Mouse (Mus musculus) forebrain, embryonic 11.5 days (tissue): ENCODE measurements around the gene Dpt. TPM values are rescaled to one million over a fixed set of nuclear protein-coding genes. Genes with fewer than 3 reads are reported as not detected.

Experiments used
- ATAC-seq: fragments of 200-750 bp; cut with Nextera tagmentation; replicated peaks from 2 replicates; pipeline ENCODE4 v1.8.0; 2017; ENCODE audit warnings: moderate TSS enrichment; ENCODE audit not compliant: low FRiP score
- DNase-seq: peaks from one replicate; pipeline ENCODE4 v3.0.0-alpha.2; 2017; ENCODE audit warnings: low spot score
- H3K27ac ChIP-seq: fragments of 300-500 bp; sonication (generic); 2 replicates; pipeline ENCODE4 v1.5.1; 2014; ENCODE audit warnings: low read depth, low read length
- H3K27me3 ChIP-seq: fragments of 300-500 bp; sonication (generic); 2 replicates; pipeline ENCODE4 v1.6.1; 2014; ENCODE audit warnings: mild to moderate bottlenecking, low read length, mixed read lengths; ENCODE audit not compliant: control insufficient read depth, insufficient read depth
- H3K36me3 ChIP-seq: fragments of 300-500 bp; sonication (generic); 2 replicates; pipeline ENCODE4 v1.6.1; 2014; ENCODE audit warnings: mild to moderate bottlenecking, low read length, moderate library complexity, mixed read lengths; ENCODE audit not compliant: control insufficient read depth, insufficient read depth
- H3K4me1 ChIP-seq: fragments of 300-500 bp; sonication (generic); replicated peaks from 2 replicates; pipeline ENCODE4 v1.6.1; 2014; ENCODE audit warnings: low read length, mixed read lengths; ENCODE audit not compliant: control insufficient read depth, insufficient read depth
- H3K4me2 ChIP-seq: fragments of 300-500 bp; sonication (generic); 2 replicates; pipeline ENCODE4 v1.6.1; 2014; ENCODE audit warnings: low read depth, mild to moderate bottlenecking, low read length, moderate library complexity, mixed read lengths; ENCODE audit not compliant: severe bottlenecking
- H3K4me3 ChIP-seq: fragments of 300-500 bp; sonication (generic); 2 replicates; pipeline ENCODE4 v1.5.1; 2014; ENCODE audit warnings: low read depth, low read length
- H3K9ac ChIP-seq: fragments of 300-500 bp; sonication (generic); 2 replicates; pipeline ENCODE4 v1.6.1; 2014; ENCODE audit warnings: low read length
- H3K9me3 ChIP-seq: fragments of 300-500 bp; sonication (generic); 2 replicates; pipeline ENCODE4 v1.6.1; 2016; ENCODE audit warnings: low read length, mixed read lengths; ENCODE audit not compliant: control insufficient read depth
- WGBS: fragments of 180-500 bp; shearing (Covaris S2); extraction: QIAGEN DNeasy Blood & Tissue Kit; methylation state at CpG from one replicate; pipeline ENCODE4 v1.1.7; 2014; 5-methylcytosine and 5-hydroxymethylcytosine counted together
- polyA plus RNA-seq: library from polyadenylated mRNA; unstranded; fragments of >200 nt; fragmentation: Nextera tagmentation; extraction: Ambion mirVana; gene quantifications from 2 replicates; pipeline ENCODE4 v1.2.1, GENCODE M21; 2014

The Dpt gene
- polyA plus RNA-seq, 1 experiment from 2014 or later = 0.15 TPM

DNA sequence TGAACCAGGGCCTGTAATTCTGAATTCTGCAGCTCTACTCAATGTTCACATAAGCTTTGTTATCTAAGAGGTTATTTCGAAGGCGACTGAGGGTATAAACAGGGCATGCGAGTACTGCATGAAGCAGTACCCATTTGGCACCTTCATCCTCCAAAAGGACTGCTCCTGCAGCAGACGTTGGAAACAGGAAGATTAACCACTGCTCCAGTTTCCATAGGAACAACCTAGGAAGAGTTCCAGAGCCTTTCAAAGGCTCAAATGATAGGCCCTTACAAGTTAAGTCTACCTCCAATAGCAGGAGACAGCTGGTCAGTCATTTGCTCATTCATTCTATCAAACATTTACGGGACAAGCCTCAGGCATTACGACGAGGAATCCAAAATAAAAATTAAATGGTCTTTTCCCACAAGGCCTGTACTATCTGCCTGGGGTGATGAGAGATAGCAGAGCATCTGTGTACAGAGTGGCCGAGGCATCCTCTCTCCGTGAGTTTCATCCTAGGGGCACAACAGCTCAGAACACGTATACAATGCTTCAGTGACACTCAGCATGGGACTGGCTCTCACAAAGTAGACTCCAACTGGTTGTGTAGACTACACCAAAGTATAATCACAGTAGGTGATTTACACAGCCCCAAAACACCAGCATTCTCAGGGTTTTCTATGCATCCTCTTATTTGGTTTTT is 8.4 kb downstream of the Dpt start:
- Histone ChIP-seq H3K9ac (no peak overlapping the region), H3K27me3 (no peaks in the 10 kb centered on the region), H3K4me1 (no peaks in the 10 kb centered on the region), H3K4me3 (no peak overlapping the region), H3K9me3 (no peaks in the 10 kb centered on the region), H3K36me3 (no peaks in the 10 kb centered on the region), H3K4me2 (no peak overlapping the region), H3K27ac (no peak overlapping the region)
- DNase-seq = no peak
- ATAC-seq = no peak
- WGBS = 88% methylated on average over 10 of the region's 10 CpGs

DNA sequence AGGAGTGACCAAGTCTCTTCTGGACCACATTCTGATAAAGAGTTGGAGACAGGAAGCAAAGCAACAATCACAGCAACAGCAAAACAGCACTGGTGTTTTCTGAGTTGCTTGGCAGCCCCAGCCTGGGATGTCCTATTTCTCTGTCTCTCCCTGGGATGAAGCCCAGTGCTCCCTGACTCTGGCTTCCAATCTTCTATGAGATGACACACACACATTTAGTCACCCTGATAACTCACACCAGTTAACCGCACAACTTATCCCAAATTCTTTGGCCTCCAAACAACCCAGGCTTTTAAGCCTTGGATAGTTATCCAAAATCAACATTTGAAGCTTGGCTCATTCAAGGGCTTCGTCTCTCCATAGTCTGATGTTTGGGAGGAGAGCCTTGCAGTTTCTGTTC is 12.9 kb downstream of the Dpt start:
- no peak overlapping the region for H3K27ac ChIP-seq
- H3K27me3 ChIP-seq = no peaks in the 10 kb centered on the region
- 89% methylated on average over 2 of the region's 2 CpGs for WGBS
- no peak overlapping the region for H3K4me3 ChIP-seq
- no peaks in the 10 kb centered on the region for H3K4me1 ChIP-seq
- DNase-seq (no peak), ATAC-seq (no peak)
- no peak overlapping the region for H3K9ac ChIP-seq
- H3K4me2 ChIP-seq = no peak overlapping the region
- H3K9me3 ChIP-seq = no peaks in the 10 kb centered on the region
- no peaks in the 10 kb centered on the region for H3K36me3 ChIP-seq

DNA sequence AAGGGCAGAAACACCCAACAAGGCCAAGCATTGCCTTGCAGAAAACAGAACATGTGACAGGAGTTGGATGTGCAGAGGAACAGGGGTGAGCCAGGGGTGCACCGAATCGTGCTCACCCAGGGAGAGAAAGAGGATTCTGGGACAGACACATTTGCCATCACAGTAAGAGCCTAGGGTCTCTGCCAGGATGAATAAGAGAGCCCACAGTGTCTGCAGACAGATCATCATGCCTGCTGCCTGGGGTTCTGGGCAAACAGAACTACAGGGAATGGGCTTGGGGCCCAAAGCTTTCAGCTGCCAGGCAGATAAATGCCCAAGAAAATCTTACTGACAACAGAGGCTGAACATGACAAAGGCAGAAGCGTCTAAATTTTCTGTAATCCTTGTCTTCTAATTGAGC is 14.9 kb downstream of the Dpt start:
- 94% methylated on average over 3 of the region's 3 CpGs for WGBS
- H3K36me3 ChIP-seq = no peaks in the 10 kb centered on the region

DNA sequence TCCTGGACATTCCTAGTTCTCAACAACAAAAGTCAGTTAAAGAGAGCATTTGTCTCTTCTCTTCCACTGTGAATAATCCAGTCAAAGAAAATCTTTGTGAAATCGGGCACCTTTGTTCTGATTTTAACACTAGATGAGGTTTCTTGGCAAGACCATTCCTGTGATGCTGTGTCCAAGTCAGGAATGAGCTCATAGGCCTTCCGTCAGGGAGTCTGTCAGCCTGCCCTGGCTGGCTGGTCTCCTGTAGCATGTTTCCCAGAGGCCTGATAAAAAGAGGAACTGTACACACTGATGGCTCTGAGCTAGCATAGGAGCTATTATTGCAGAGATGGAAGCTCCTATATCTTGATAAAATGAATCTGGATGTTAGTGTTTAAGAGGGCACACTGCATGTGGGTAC is 17.8 kb downstream of the Dpt start:
- H3K4me1 ChIP-seq = no peaks in the 10 kb centered on the region
- no peak overlapping the region for H3K4me2 ChIP-seq
- DNase-seq = no peak
- no peak overlapping the region for H3K9ac ChIP-seq
- H3K4me3 ChIP-seq = no peak overlapping the region
- no peaks in the 10 kb centered on the region for H3K36me3 ChIP-seq
- WGBS = 64% methylated on average over 2 of the region's 2 CpGs
- no peaks in the 10 kb centered on the region for H3K27me3 ChIP-seq
- no peak for ATAC-seq
- no peaks in the 10 kb centered on the region for H3K9me3 ChIP-seq
- no peak overlapping the region for H3K27ac ChIP-seq

More for the DNA sequence above, 14.9 kb downstream of the Dpt start:
- Histone ChIP-seq H3K4me3 (no peak overlapping the region), H3K27me3 (no peaks in the 10 kb centered on the region), H3K4me1 (no peaks in the 10 kb centered on the region), H3K9me3 (no peaks in the 10 kb centered on the region), H3K27ac (no peak overlapping the region), H3K9ac (no peak overlapping the region), H3K4me2 (no peak overlapping the region)
- DNase-seq (no peak), ATAC-seq (no peak)

DNA sequence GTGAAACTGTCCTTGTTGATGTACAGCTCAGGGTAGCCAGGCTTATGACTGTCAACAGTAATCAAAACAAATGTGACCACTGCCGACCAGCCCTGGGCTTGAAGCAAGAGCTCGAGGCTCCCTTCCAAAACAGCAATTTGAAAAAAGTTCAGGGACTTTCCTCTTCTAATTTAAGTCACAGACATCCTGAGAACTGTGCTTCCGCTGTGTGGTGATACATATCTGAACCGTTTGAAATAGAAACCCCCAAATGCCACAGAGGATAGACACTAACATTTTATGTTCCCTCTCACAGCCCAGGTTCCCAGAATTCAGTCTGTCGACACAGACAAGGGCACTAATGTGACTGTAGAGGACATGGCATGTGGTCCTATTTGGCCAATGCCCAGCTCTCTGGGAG is 18.9 kb downstream of the Dpt start:
- Histone ChIP-seq H3K4me1 (no peaks in the 10 kb centered on the region), H3K36me3 (no peaks in the 10 kb centered on the region), H3K27ac (no peak overlapping the region), H3K4me3 (no peak overlapping the region), H3K27me3 (no peaks in the 10 kb centered on the region), H3K9me3 (no peaks in the 10 kb centered on the region), H3K9ac (no peak overlapping the region), H3K4me2 (no peak overlapping the region)
- no peak for DNase-seq
- no peak for ATAC-seq
- 79% methylated on average over 5 of the region's 5 CpGs for WGBS

DNA sequence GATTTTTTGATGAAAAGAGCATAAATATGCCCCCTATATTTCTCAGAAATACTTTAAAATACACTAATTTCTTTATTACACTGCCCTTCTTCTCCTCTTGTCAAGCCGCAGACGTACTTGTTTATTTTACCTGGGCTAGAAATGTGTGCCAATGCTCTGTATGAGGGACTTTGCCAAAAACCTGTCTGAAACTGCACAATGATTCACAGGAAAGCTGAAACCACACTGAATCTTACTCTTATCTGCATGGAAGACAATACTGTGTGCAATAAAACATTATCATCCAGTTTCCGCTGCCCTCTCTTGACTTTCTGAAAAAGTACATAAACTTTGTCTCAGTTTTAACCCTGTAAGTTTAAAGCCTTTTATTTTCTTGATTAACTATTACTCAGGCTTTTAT is 20.9 kb downstream of the Dpt start:
- ATAC-seq = no peak
- WGBS = 97% methylated on average over 3 of the region's 3 CpGs
- no peaks in the 10 kb centered on the region for H3K36me3 ChIP-seq
- H3K9ac ChIP-seq = no peak overlapping the region
- H3K4me2 ChIP-seq = no peak overlapping the region
- no peaks in the 10 kb centered on the region for H3K9me3 ChIP-seq
- no peak overlapping the region for H3K4me3 ChIP-seq
- no peak for DNase-seq
- no peaks in the 10 kb centered on the region for H3K4me1 ChIP-seq
- H3K27me3 ChIP-seq = no peaks in the 10 kb centered on the region
- H3K27ac ChIP-seq = no peak overlapping the region

DNA sequence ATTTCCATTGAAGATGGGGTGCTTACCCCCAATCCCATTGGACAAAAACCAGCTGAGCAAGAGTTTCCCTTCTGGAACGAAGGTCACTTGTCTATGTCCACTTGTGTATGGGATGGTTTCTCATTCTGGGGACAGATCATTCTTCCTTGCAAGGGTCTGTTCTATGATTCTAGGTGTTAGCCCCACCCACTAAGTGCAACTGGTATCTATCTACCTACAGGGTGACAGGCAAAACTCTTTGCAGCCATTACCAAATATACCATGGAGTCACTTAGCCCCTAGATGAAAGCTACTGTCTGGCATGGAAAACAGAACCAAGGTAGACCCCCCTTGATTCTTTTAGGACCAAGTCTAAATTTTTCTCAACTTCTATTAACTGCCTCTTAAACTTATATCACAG is 24.9 kb downstream of the Dpt start:
- Histone ChIP-seq H3K4me1 (no peaks in the 10 kb centered on the region), H3K9me3 (no peaks in the 10 kb centered on the region), H3K4me3 (no peak overlapping the region), H3K27me3 (no peaks in the 10 kb centered on the region), H3K4me2 (no peak overlapping the region), H3K9ac (no peak overlapping the region), H3K27ac (no peak overlapping the region), H3K36me3 (no peaks in the 10 kb centered on the region)
- ATAC-seq (no peak), DNase-seq (no peak)
- 93% methylated on average over 1 of the region's 1 CpGs for WGBS

DNA sequence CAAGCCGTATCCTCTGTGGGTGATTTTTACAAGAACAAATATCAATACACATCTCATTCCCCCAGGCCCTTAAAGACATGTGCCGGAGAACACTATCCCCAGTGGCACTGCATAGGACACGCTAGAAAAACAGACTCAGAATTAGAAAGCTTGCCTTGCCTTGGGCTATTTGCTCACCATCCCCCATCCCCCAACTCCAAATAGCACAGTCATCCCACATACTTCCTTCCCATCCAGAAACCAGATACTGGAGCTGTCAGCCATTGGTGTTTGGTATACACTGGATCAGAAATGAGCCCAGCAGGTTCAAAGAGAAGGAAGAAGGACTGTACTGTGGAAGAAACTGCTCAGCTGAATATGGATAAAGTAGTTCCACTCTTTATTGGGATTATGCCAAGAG is 25.4 kb downstream of the Dpt start:
- Histone ChIP-seq H3K9ac (no peak overlapping the region), H3K4me3 (no peak overlapping the region), H3K4me2 (no peak overlapping the region), H3K9me3 (no peaks in the 10 kb centered on the region), H3K4me1 (no peaks in the 10 kb centered on the region), H3K36me3 (no peaks in the 10 kb centered on the region), H3K27me3 (no peaks in the 10 kb centered on the region), H3K27ac (no peak overlapping the region)
- DNase-seq = no peak
- WGBS = 80% methylated on average over 3 of the region's 3 CpGs
- no peak for ATAC-seq

DNA sequence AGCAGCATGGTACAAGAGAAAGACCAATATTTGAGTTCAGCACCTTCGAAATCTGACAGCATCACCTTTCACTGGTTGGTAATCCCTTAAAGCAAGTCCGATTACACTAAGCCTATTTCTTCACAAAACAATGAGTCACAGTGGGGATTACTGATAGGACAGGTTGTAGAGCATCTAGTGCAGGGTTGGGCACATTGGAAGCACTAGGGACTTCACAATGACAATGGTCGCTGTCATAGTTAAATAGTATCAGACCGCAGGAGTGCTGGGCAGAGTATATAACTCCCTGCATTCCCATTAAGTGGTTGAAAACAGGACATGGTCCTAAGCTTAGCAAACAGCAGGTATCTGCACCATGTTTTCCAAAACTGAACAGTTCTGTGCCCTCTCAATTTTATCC is 25.8 kb downstream of the Dpt start:
- Histone ChIP-seq H3K9me3 (no peaks in the 10 kb centered on the region), H3K4me2 (no peak overlapping the region), H3K4me3 (no peak overlapping the region), H3K9ac (no peak overlapping the region), H3K4me1 (no peaks in the 10 kb centered on the region), H3K27me3 (no peaks in the 10 kb centered on the region), H3K36me3 (no peaks in the 10 kb centered on the region), H3K27ac (no peak overlapping the region)
- 71% methylated on average over 4 of the region's 4 CpGs for WGBS
- DNase-seq (no peak), ATAC-seq (no peak)
